Mouse (Mus musculus): ENCODE data around the gene Prkab2. TPM values are rescaled to one million over a fixed set of nuclear protein-coding genes. Genes with fewer than 3 reads are reported as not detected.

Prkab2 gene
- polyA plus RNA-seq, 1 experiment from 2014 or later = 9.9 TPM

DNA sequence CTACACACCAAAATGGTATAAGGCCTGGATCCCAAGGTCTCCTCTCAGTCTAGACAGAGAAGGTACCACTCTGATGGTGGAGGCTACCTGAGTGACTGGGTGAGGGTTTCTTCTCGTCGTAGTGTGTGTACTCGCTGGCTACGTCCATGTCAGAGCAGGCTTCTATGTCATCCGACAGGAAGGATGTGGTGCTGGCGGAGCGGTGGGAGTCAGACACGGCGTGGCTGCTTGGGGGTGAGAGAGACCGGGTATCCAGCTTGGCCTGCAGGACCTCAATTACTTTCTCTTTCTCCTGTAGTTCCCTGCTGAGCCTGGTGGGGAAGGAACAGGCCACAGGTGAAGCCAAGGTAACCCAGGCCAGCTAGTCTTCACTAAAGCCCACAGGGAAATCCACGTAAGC is 52.1 kb downstream of the Prkab2 start:
- no peak overlapping the region for H3K27ac ChIP-seq (replicated peaks; ENCODE audit: low read depth, low read length)
- DNase-seq (ENCODE audit: low spot score) (no peak), ATAC-seq (ENCODE audit: low read depth) (no peak)
- 87% methylated on average over 11 of the region's 11 CpGs for WGBS
- H3K27me3 ChIP-seq (replicated peaks; ENCODE audit: control insufficient read depth, insufficient read depth, low read length) = no peaks in the 10 kb centered on the region
- no peaks in the 10 kb centered on the region for H3K36me3 ChIP-seq (ENCODE audit: control insufficient read depth, insufficient read depth, low read length)
- H3K4me3 ChIP-seq (ENCODE audit: low read depth, low read length) = no peak overlapping the region
- no peak overlapping the region for H3K9ac ChIP-seq (ENCODE audit: low read depth, low read length)
- H3K4me1 ChIP-seq (ENCODE audit: control insufficient read depth, insufficient read depth, low read length) = no peaks in the 10 kb centered on the region
- no peaks in the 10 kb centered on the region for H3K9me3 ChIP-seq (ENCODE audit: control insufficient read depth, low read length)
- H3K4me2 ChIP-seq (ENCODE audit: low read depth, low read length) = no peak overlapping the region

DNA sequence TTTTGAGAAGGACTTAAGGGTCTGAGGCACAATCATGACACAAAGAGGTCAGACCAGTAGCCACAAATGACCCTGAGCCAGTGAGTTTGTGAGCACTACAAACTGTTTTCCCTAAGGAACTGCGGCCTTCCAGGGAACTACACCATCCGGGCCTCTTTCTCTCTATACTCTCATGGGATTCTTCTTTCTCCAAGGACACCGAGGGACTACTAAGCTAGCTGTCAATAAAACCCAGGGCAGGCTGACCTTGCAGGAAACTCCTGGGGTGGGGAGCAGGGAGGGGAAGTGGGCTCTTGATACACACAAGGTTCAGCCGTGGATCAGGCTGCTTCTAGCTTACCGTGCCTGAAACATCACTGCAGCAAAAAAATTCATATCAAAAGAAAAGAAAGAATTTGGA is 52.9 kb downstream of the Prkab2 start:
- 47% methylated on average over 5 of the region's 5 CpGs for WGBS
- Histone ChIP-seq H3K27ac (replicated peaks; ENCODE audit: low read depth, low read length) (no peak overlapping the region), H3K9me3 (ENCODE audit: control insufficient read depth, low read length) (no peaks in the 10 kb centered on the region), H3K9ac (ENCODE audit: low read depth, low read length) (no peak overlapping the region), H3K4me2 (ENCODE audit: low read depth, low read length) (no peak overlapping the region), H3K27me3 (replicated peaks; ENCODE audit: control insufficient read depth, insufficient read depth, low read length) (no peaks in the 10 kb centered on the region), H3K4me1 (ENCODE audit: control insufficient read depth, insufficient read depth, low read length) (no peaks in the 10 kb centered on the region), H3K36me3 (ENCODE audit: control insufficient read depth, insufficient read depth, low read length) (no peaks in the 10 kb centered on the region), H3K4me3 (ENCODE audit: low read depth, low read length) (no peak overlapping the region)
- DNase-seq (ENCODE audit: low spot score) (no peak), ATAC-seq (ENCODE audit: low read depth) (no peak)

DNA sequence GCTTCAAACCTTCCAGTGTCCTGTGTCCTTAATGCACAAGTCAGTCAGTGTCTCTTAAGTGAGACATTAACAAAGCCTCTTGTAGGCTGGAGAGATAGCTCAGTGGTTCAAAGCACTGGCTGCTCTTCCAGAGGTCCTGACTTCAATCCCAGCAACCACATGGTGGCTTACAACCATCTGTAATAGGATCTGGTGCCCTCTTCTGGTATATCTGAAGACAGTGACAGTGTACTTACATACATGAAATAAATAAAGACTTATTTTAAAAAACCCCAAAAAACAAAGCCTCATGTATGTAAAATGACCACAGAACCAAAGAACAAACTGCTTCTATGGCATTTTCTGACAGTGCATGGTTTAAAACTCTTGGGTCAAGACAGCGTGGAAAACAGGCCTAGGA is 57.9 kb downstream of the Prkab2 start:
- no peak for ATAC-seq (ENCODE audit: low read depth)
- H3K4me1 ChIP-seq (ENCODE audit: control insufficient read depth, insufficient read depth, low read length) = no peaks in the 10 kb centered on the region
- 89% methylated on average over 1 of the region's 1 CpGs for WGBS
- no peak overlapping the region for H3K9ac ChIP-seq (ENCODE audit: low read depth, low read length)
- no peaks in the 10 kb centered on the region for H3K36me3 ChIP-seq (ENCODE audit: control insufficient read depth, insufficient read depth, low read length)
- H3K27ac ChIP-seq (replicated peaks; ENCODE audit: low read depth, low read length) = no peak overlapping the region
- no peaks in the 10 kb centered on the region for H3K9me3 ChIP-seq (ENCODE audit: control insufficient read depth, low read length)
- no peak overlapping the region for H3K4me3 ChIP-seq (ENCODE audit: low read depth, low read length)
- H3K4me2 ChIP-seq (ENCODE audit: low read depth, low read length) = no peak overlapping the region
- H3K27me3 ChIP-seq (replicated peaks; ENCODE audit: control insufficient read depth, insufficient read depth, low read length) = no peaks in the 10 kb centered on the region
- DNase-seq (ENCODE audit: low spot score) = no peak

GRCm38 (mm10) chr3:97719116-97719515 is 61.1 kb downstream of the Prkab2 start:
- no peak for DNase-seq (ENCODE audit: low spot score)
- Histone ChIP-seq H3K9ac (ENCODE audit: low read depth, low read length) (no peak overlapping the region), H3K27me3 (replicated peaks; ENCODE audit: control insufficient read depth, insufficient read depth, low read length) (no peaks in the 10 kb centered on the region), H3K27ac (replicated peaks; ENCODE audit: low read depth, low read length) (no peak overlapping the region), H3K9me3 (ENCODE audit: control insufficient read depth, low read length) (peaks cover 17% of the 10 kb centered on the region), H3K4me1 (ENCODE audit: control insufficient read depth, insufficient read depth, low read length) (no peaks in the 10 kb centered on the region), H3K36me3 (ENCODE audit: control insufficient read depth, insufficient read depth, low read length) (no peaks in the 10 kb centered on the region), H3K4me3 (ENCODE audit: low read depth, low read length) (no peak overlapping the region), H3K4me2 (ENCODE audit: low read depth, low read length) (no peak overlapping the region)
- ATAC-seq (ENCODE audit: low read depth) = no peak
- 77% methylated on average over 9 of the region's 9 CpGs for WGBS

Small RNAs within 50 kb of the gene (microRNA-seq; reads per million reads assigned to microRNA genes)
- gene Mir7225 (ENCODE audit: borderline number of aligned reads) = not detected

Other genes with a start within 250 kb of the Prkab2 start
- gene Olfr1402, start 236.2 kb upstream of the Prkab2 start, polyA plus RNA-seq (2014; fragmentation: Nextera tagmentation; extraction: Ambion mirVana) = 0.04 TPM in 1 of 2 replicates, not detected in the other
- gene Chd1l, start 48.0 kb upstream of the Prkab2 start, polyA plus RNA-seq (2014; fragmentation: Nextera tagmentation; extraction: Ambion mirVana) = 11.7 and 13.3 TPM in 2 replicates
- gene Fmo5, start 29.4 kb upstream of the Prkab2 start, polyA plus RNA-seq (2014; fragmentation: Nextera tagmentation; extraction: Ambion mirVana) = 2.7 and 3.1 TPM in 2 replicates
- not detected in 2 replicates for gene Gm17651, start 16.5 kb downstream of the Prkab2 start, polyA plus RNA-seq (2014; fragmentation: Nextera tagmentation; extraction: Ambion mirVana)
- 48.5 and 64.6 TPM in 2 replicates for gene Pde4dip, start 230.5 kb downstream of the Prkab2 start, polyA plus RNA-seq (2014; fragmentation: Nextera tagmentation; extraction: Ambion mirVana)
- 187 and 194 TPM in 2 replicates for gene Sec22b, start 243.0 kb downstream of the Prkab2 start, polyA plus RNA-seq (2014; fragmentation: Nextera tagmentation; extraction: Ambion mirVana)